Mouse (Mus musculus) ES-E14 (cell line): Measurements from ENCODE around the gene Traf1. TPM values are rescaled to one million over a fixed set of nuclear protein-coding genes. Genes with fewer than 3 reads are reported as not detected.

Experiments
- DNase-seq: peaks from one replicate; pipeline ENCODE4 v3.0.0-alpha.2; 2013; ENCODE audit warnings: low read depth, low spot score
- H3K27ac ChIP-seq: 2 replicates; pipeline ENCODE4 v1.5.1; 2012; ENCODE audit warnings: low read depth, mild to moderate bottlenecking, low read length, moderate library complexity, mixed read lengths; ENCODE audit not compliant: poor library complexity, insufficient read depth, severe bottlenecking
- H3K36me3 ChIP-seq: 2 replicates; pipeline ENCODE4 v1.6.1; 2012; ENCODE audit warnings: mild to moderate bottlenecking, low read length, moderate library complexity, mixed read lengths; ENCODE audit not compliant: control insufficient read depth, poor library complexity, insufficient read depth, severe bottlenecking
- H3K4me1 ChIP-seq, 2 experiments: fragments of 150-350 bp in 1 of 2; sonication (generic) in 1 of 2; 2 replicates each; pipeline ENCODE4 v1.6.1; 2012; ENCODE audit warnings: low read length in 2 of 2, mild to moderate bottlenecking in 1 of 2, mixed read lengths in 1 of 2; ENCODE audit not compliant: control insufficient read depth in 2 of 2, insufficient read depth in 2 of 2, poor library complexity in 1 of 2
- H3K4me3 ChIP-seq, 2 experiments: fragments of 150-350 bp in 1 of 2; sonication (generic) in 1 of 2; 2 replicates each; pipeline ENCODE4 v1.5.1; 2012; ENCODE audit warnings: low read length in 2 of 2, low read depth in 1 of 2, mild to moderate bottlenecking in 1 of 2, mixed read lengths in 1 of 2; ENCODE audit not compliant: insufficient read depth in 1 of 2, poor library complexity in 1 of 2, severe bottlenecking in 1 of 2
- H3K9ac ChIP-seq: 2 replicates; pipeline ENCODE4 v1.6.1; 2012; ENCODE audit warnings: low read depth, mild to moderate bottlenecking, low read length, mixed read lengths; ENCODE audit not compliant: poor library complexity, insufficient read depth, severe bottlenecking
- H3K9me3 ChIP-seq: fragments of 150-350 bp; sonication (generic); 2 replicates; pipeline ENCODE4 v1.6.1; 2012; ENCODE audit warnings: low read depth, mild to moderate bottlenecking, low read length; ENCODE audit not compliant: control insufficient read depth, insufficient read depth
- HCFC1 ChIP-seq: IDR thresholded peaks from 2 replicates; pipeline ENCODE4 v1.6.1; 2012; ENCODE audit warnings: low read length, inconsistent platforms, borderline replicate concordance; ENCODE audit not compliant: insufficient read depth
- MAFK ChIP-seq: IDR thresholded peaks from 2 replicates; pipeline ENCODE4 v1.6.1; 2014; ENCODE audit warnings: mild to moderate bottlenecking, low read depth, low read length, inconsistent platforms; ENCODE audit not compliant: insufficient read depth
- ZC3H11A ChIP-seq: IDR thresholded peaks from 2 replicates; pipeline ENCODE4 v1.6.1; 2012; ENCODE audit warnings: low read depth, mild to moderate bottlenecking, inconsistent platforms, low read length, borderline replicate concordance
- ZNF384 ChIP-seq: IDR thresholded peaks from 2 replicates; pipeline ENCODE4 v1.6.1; 2012; ENCODE audit warnings: low read depth, low read length, inconsistent platforms
- in situ Hi-C, 2 experiments: fragments of 600-800 bp; cut with MboI; formaldehyde crosslinking; loops; one replicate each; pipeline ENCODE4 v1.15.1; 2025; ENCODE audit warnings: low sequenced_read_pairs in 2 of 2, inconsistent platforms in 1 of 2; ENCODE audit not compliant: unreplicated experiment in 2 of 2
- total RNA-seq: library from RNA; depleted of rRNA; stranded (reverse); fragments of 300-350 nt; gene quantifications from 2 replicates; pipeline ENCODE4 v1.2.3, GENCODE M21; 2012; rRNA removed

Traf1 gene
- total RNA-seq, 1 experiment: 1.3 TPM

- Histone ChIP-seq H3K36me3 (0 out of 2 replicates have a peak, but pooled peaks cover 1% of the 10 kb centered on the region), H3K9me3 (no peaks in the 10 kb centered on the region), H3K27ac (no peak overlapping the region), H3K4me3 (no peak overlapping the region), H3K9ac (no peak overlapping the region), H3K4me1 (peaks cover 0 to 6% of the 10 kb centered on the region in 2 experiments; a peak in 2 of 4 replicates)
- in situ Hi-C loops: no loop called here
- TF ChIP-seq ZNF384: no peak
- TF ChIP-seq MAFK: no peak
- TF ChIP-seq HCFC1: no peak
- no peak for TF ChIP-seq ZC3H11A
- DNase-seq: no peak
These were observed 67.6 kb downstream of the Traf1 start for GRCm38 (mm10) chr2:34893950-34894349.

Other genes with a start within 250 kb of the Traf1 start
- gene Gapvd1, start 206.5 kb downstream of the Traf1 start, total RNA-seq: 41.1 and 47.0 TPM in 2 replicates
- 1,484 and 1,772 TPM in 2 replicates for gene Hspa5, start 189.8 kb downstream of the Traf1 start, total RNA-seq
- 32.7 and 34.7 TPM in 2 replicates for gene Rabepk, start 161.9 kb downstream of the Traf1 start, total RNA-seq
- 50.9 and 57.2 TPM in 2 replicates for gene Fbxw2, start 135.5 kb downstream of the Traf1 start, total RNA-seq
- 0.53 and 0.62 TPM in 2 replicates for gene Gm34653, start 128.8 kb downstream of the Traf1 start, total RNA-seq
- 0.22 and 0.42 TPM in 2 replicates for gene Cutal, start 87.4 kb downstream of the Traf1 start, total RNA-seq
- gene Psmd5, start 86.8 kb downstream of the Traf1 start, total RNA-seq: 42.4 and 50.6 TPM in 2 replicates
- 3.7 and 6.8 TPM in 2 replicates for gene Phf19, start 47.7 kb downstream of the Traf1 start, total RNA-seq
- 0.11 and 0.45 TPM in 2 replicates for gene Hc, start 99.7 kb upstream of the Traf1 start, total RNA-seq
- 0.58 and 1.2 TPM in 2 replicates for gene AI182371, start 139.8 kb upstream of the Traf1 start, total RNA-seq
- 22.3 and 26.7 TPM in 2 replicates for gene Cntrl, start 147.7 kb upstream of the Traf1 start, total RNA-seq
- gene Rab14, start 239.3 kb upstream of the Traf1 start, total RNA-seq: 34.0 and 39.5 TPM in 2 replicates